Mouse (Mus musculus) forebrain, embryonic 11.5 days (tissue): ENCODE data around the gene Ccdc159. TPM values are rescaled to one million over a fixed set of nuclear protein-coding genes. Genes with fewer than 3 reads are reported as not detected.

Source experiments
- ATAC-seq: fragments of 200-750 bp; cut with Nextera tagmentation; replicated peaks from 2 replicates; pipeline ENCODE4 v1.8.0; 2017; ENCODE audit warnings: moderate TSS enrichment; ENCODE audit not compliant: low FRiP score
- DNase-seq: peaks from one replicate; pipeline ENCODE4 v3.0.0-alpha.2; 2017; ENCODE audit warnings: low spot score
- H3K27ac ChIP-seq: fragments of 300-500 bp; sonication (generic); 2 replicates; pipeline ENCODE4 v1.5.1; 2014; ENCODE audit warnings: low read depth, low read length
- H3K27me3 ChIP-seq: fragments of 300-500 bp; sonication (generic); 2 replicates; pipeline ENCODE4 v1.6.1; 2014; ENCODE audit warnings: mild to moderate bottlenecking, low read length, mixed read lengths; ENCODE audit not compliant: control insufficient read depth, insufficient read depth
- H3K36me3 ChIP-seq: fragments of 300-500 bp; sonication (generic); 2 replicates; pipeline ENCODE4 v1.6.1; 2014; ENCODE audit warnings: mild to moderate bottlenecking, low read length, moderate library complexity, mixed read lengths; ENCODE audit not compliant: control insufficient read depth, insufficient read depth
- H3K4me1 ChIP-seq: fragments of 300-500 bp; sonication (generic); replicated peaks from 2 replicates; pipeline ENCODE4 v1.6.1; 2014; ENCODE audit warnings: low read length, mixed read lengths; ENCODE audit not compliant: control insufficient read depth, insufficient read depth
- H3K4me2 ChIP-seq: fragments of 300-500 bp; sonication (generic); 2 replicates; pipeline ENCODE4 v1.6.1; 2014; ENCODE audit warnings: low read depth, mild to moderate bottlenecking, low read length, moderate library complexity, mixed read lengths; ENCODE audit not compliant: severe bottlenecking
- H3K4me3 ChIP-seq: fragments of 300-500 bp; sonication (generic); 2 replicates; pipeline ENCODE4 v1.5.1; 2014; ENCODE audit warnings: low read depth, low read length
- H3K9ac ChIP-seq: fragments of 300-500 bp; sonication (generic); 2 replicates; pipeline ENCODE4 v1.6.1; 2014; ENCODE audit warnings: low read length
- H3K9me3 ChIP-seq: fragments of 300-500 bp; sonication (generic); 2 replicates; pipeline ENCODE4 v1.6.1; 2016; ENCODE audit warnings: low read length, mixed read lengths; ENCODE audit not compliant: control insufficient read depth
- WGBS: fragments of 180-500 bp; shearing (Covaris S2); extraction: QIAGEN DNeasy Blood & Tissue Kit; methylation state at CpG from one replicate; pipeline ENCODE4 v1.1.7; 2014; 5-methylcytosine and 5-hydroxymethylcytosine counted together
- polyA plus RNA-seq: library from polyadenylated mRNA; unstranded; fragments of >200 nt; fragmentation: Nextera tagmentation; extraction: Ambion mirVana; gene quantifications from 2 replicates; pipeline ENCODE4 v1.2.1, GENCODE M21; 2014

Ccdc159 gene
- polyA plus RNA-seq, 1 experiment from 2014 or later, result 4.4 TPM

DNA sequence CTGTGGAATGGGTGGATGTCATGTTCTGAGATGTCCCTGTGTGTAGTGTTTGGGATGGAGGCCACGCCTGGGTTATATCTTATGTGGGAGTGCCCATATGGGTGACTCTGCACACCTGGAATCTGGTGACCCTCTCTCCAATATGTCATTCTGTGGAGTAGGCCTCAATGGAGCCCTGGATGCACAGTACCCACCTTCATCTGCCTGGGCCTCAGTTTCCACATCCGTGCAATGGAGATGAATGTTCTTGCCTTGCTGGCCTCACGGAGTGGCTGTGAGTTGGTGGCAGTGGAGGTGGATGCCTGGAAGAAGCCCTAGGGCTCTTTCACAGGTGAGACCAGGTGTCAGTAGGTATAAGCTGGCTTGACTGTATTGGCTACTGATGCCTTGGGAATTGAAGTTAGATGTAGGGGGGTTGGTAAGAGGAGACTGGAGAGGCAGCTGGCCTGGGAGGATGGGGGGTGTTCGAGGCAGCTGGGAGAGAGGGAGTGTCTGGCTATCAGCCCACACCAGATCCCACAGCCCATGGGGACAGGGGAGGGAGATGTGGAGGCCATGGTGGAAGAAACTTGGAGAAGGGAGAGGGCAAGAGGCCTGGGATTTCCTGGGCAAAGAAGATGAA, 11.1 kb downstream of the Ccdc159 start:
- WGBS, result 88% methylated on average over 4 of the region's 4 CpGs
- H3K9me3 ChIP-seq, result no peaks in the 10 kb centered on the region
- H3K4me1 ChIP-seq, result no peaks in the 10 kb centered on the region; the same call in 1 of the 2 replicates
- no peak overlapping the region for H3K4me2 ChIP-seq
- ATAC-seq, result no peak
- DNase-seq, result no peak
- no peak overlapping the region for H3K9ac ChIP-seq
- no peaks in the 10 kb centered on the region for H3K36me3 ChIP-seq
- no peak overlapping the region for H3K27ac ChIP-seq
- H3K27me3 ChIP-seq, result no peaks in the 10 kb centered on the region
- H3K4me3 ChIP-seq, result no peak overlapping the region

DNA sequence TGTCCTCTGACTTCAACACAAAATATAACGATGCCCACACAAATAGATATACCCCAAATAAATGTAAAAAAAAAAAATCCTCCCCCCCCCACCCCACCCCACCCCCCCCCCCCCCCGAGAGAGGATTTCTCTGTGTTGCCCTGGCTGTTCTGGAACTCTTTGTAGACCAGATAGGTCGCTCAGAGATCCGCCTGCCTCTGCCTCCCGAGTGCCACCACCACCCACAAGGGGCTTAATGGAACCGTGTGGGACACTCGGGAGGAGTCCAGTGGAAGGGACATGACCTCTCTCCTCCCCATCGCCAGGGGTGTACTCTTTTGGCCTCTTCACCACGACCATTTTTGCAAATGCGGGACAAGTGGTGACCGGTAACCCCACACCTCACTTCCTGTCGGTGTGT, 15.8 kb downstream of the Ccdc159 start:
- H3K4me2 ChIP-seq, result no peak overlapping the region
- no peaks in the 10 kb centered on the region for H3K9me3 ChIP-seq
- H3K27ac ChIP-seq, result no peak overlapping the region
- H3K4me1 ChIP-seq, result peaks cover 2% of the 10 kb centered on the region; the same call in 1 of the 2 replicates
- ATAC-seq (no peak), DNase-seq (no peak)
- H3K27me3 ChIP-seq, result no peaks in the 10 kb centered on the region
- no peaks in the 10 kb centered on the region for H3K36me3 ChIP-seq
- H3K4me3 ChIP-seq, result no peak overlapping the region
- 84% methylated on average over 11 of the region's 12 CpGs for WGBS
- H3K9ac ChIP-seq, result no peak overlapping the region

DNA sequence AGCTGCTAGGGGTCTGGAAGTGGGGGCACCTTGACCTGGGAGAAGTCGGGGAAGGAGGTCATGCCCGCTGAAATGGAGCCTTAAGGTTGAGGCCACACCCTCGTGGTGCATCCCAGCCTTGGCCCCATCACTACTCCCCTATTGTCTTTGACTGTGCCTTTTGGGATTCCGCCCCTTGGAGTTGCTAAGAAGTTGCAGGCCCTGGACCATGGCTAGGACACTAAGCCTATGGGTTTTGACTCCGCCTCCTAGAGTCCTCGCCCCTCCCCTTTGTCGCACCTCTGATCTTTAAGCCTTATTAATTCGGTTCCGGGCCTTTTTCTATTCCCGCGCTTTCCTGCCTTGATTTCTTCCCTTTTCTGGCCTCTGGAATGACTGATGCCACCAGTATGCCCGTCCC, 16.4 kb downstream of the Ccdc159 start:
- Histone ChIP-seq H3K4me2 (no peak overlapping the region), H3K9me3 (no peaks in the 10 kb centered on the region), H3K27me3 (no peaks in the 10 kb centered on the region), H3K4me1 (peaks cover 2% of the 10 kb centered on the region; the same call in 1 of the 2 replicates), H3K36me3 (no peaks in the 10 kb centered on the region), H3K27ac (no peak overlapping the region), H3K4me3 (no peak overlapping the region), H3K9ac (no peak overlapping the region)
- 59% methylated on average over 12 of the region's 12 CpGs for WGBS
- ATAC-seq, result no peak
- no peak for DNase-seq

DNA sequence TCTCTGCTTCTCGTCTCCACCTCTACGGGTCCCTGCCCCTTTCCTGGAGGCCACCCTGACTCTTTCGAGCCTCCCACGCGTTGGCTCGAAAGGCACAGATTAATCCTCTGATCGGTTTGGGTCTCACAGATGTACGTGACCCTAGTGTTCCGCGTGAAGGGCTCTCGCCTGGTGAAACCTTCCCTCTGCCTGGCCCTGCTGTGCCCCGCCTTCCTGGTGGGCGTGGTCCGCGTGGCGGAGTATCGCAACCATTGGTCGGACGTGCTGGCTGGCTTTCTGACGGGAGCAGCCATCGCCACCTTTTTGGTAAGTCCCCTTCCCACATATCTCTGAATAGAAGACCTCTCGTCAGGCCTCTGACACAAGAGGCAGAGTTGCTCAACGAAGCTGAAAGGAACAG, 17.0 kb downstream of the Ccdc159 start:
- Histone ChIP-seq H3K4me2 (no peak overlapping the region), H3K36me3 (no peaks in the 10 kb centered on the region), H3K9me3 (no peaks in the 10 kb centered on the region), H3K27ac (no peak overlapping the region), H3K4me1 (peaks cover 2% of the 10 kb centered on the region; the same call in 1 of the 2 replicates), H3K9ac (no peak overlapping the region; the same call in 1 of the 2 replicates), H3K4me3 (no peak overlapping the region), H3K27me3 (no peaks in the 10 kb centered on the region)
- WGBS, result 28% methylated on average over 23 of the region's 23 CpGs
- DNase-seq (no peak), ATAC-seq (no peak)

GRCm38 (mm10) chr9:21947540-21948130, 20.4 kb downstream of the Ccdc159 start:
- Histone ChIP-seq H3K27me3 (no peaks in the 10 kb centered on the region), H3K36me3 (no peaks in the 10 kb centered on the region), H3K4me3 (no peak overlapping the region), H3K4me1 (peaks cover 2% of the 10 kb centered on the region; the same call in 1 of the 2 replicates), H3K27ac (no peak overlapping the region), H3K9ac (0 out of 2 replicates have a peak overlapping the region, but pooled peaks have one; percentile 5), H3K9me3 (no peaks in the 10 kb centered on the region), H3K4me2 (peak overlapping the region; percentile 15; the same call in 1 of the 2 replicates)
- no peak for DNase-seq
- WGBS, result 4% methylated on average over 28 of the region's 28 CpGs
- no peak for ATAC-seq

DNA sequence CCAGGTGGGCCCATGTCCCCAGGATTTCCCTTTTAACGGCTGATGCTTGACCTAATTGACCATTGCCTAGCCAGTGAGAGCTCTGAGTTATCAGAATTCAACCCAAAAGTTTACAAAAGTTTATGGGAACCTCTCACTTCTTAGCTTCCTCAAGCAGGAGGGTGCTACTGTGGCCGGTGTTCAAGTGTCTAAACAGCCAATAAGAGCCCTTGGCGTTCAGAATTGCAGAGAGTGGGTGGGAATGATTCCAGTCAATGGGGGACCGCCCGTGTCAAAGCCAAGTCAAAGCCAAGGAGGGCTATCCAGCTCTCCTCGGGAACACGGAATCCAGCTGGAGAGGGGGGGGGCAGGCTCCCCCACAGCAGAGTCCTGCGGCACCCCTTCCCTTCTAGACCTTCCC, 20.9 kb downstream of the Ccdc159 start:
- ATAC-seq (no peak), DNase-seq (no peak)
- Histone ChIP-seq H3K27me3 (no peaks in the 10 kb centered on the region), H3K4me1 (peaks cover 2% of the 10 kb centered on the region; the same call in 1 of the 2 replicates), H3K9me3 (no peaks in the 10 kb centered on the region), H3K4me3 (no peak overlapping the region), H3K4me2 (no peak overlapping the region), H3K9ac (no peak overlapping the region), H3K36me3 (no peaks in the 10 kb centered on the region), H3K27ac (no peak overlapping the region)
- WGBS, result 54% methylated on average over 8 of the region's 8 CpGs

DNA sequence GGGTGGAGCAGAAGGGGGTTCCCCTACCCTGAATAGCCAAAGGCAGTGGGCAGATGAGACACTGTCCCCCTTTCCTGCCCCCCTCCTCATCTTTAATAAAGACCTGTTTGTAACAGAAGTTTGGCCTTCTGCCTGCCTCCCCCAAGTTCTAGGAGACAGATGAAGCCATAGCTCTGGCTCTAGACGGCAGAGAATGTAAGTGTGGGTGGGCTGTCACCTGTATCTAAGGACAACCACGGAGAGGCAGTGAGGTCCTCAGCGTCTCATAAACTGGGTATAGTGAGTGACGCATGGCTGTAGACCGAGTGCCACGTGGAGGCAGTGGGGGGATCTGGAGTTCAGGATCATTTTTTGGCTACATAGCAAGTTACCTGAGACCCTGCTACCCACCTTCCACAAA, 21.5 kb downstream of the Ccdc159 start:
- no peaks in the 10 kb centered on the region for H3K9me3 ChIP-seq
- no peak overlapping the region for H3K9ac ChIP-seq
- no peak overlapping the region for H3K4me2 ChIP-seq
- no peak overlapping the region for H3K4me3 ChIP-seq
- no peaks in the 10 kb centered on the region for H3K27me3 ChIP-seq
- no peak for ATAC-seq
- H3K4me1 ChIP-seq, result peaks cover 4% of the 10 kb centered on the region; the same call in 1 of the 2 replicates
- no peak overlapping the region for H3K27ac ChIP-seq
- no peaks in the 10 kb centered on the region for H3K36me3 ChIP-seq
- DNase-seq, result no peak
- 68% methylated on average over 6 of the region's 6 CpGs for WGBS

DNA sequence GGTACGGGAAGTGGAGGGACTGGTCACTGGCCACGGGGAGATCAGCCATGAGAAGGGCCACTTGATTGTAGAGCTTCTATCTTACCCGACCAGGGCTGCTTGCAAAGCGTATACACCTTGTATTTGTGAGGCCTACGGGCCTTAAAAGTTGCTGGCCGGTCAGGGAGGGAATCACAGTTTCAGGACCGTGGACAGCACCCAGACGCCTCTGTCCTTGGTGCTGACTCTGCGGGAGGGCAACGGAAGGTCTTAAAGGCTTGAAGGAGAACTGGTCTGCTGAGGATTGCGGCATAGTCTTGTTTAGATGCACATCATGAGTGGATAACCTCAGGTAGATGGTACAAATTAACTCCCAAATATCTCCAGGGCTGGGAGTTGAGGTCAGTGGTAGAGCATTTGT, 23.1 kb downstream of the Ccdc159 start:
- no peak overlapping the region for H3K4me3 ChIP-seq
- 21% methylated on average over 11 of the region's 11 CpGs for WGBS
- peak; percentile 87 for DNase-seq
- H3K9ac ChIP-seq, result no peak overlapping the region
- ATAC-seq, result no peak
- no peak overlapping the region for H3K27ac ChIP-seq
- H3K9me3 ChIP-seq, result no peaks in the 10 kb centered on the region
- peaks cover 4% of the 10 kb centered on the region; the same call in 1 of the 2 replicates for H3K4me1 ChIP-seq
- no peak overlapping the region for H3K4me2 ChIP-seq
- H3K27me3 ChIP-seq, result no peaks in the 10 kb centered on the region
- no peaks in the 10 kb centered on the region for H3K36me3 ChIP-seq

DNA sequence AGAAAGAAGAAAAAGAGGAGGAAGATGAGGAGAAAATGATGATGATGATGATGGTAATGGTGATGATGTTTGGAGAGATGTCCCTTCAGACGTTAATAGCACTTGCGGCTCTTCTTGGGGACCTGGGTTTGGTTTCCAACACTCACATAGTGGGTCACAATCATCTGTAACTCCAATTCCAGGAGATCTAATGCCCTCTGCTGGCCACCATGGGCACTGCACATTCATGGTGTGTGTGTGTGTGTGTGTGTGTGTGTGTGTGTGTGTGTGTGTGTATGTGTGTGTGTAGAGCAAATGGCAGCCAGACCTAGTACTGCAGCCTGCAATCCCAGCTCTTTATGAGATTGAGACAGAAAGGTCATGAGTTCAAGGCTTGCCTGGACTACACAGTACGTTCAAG, 24.7 kb downstream of the Ccdc159 start:
- H3K4me1 ChIP-seq, result peaks cover 9% of the 10 kb centered on the region; the same call in 1 of the 2 replicates
- no peaks in the 10 kb centered on the region for H3K36me3 ChIP-seq
- H3K4me2 ChIP-seq, result no peak overlapping the region
- ATAC-seq, result no peak
- H3K9me3 ChIP-seq, result no peaks in the 10 kb centered on the region
- 93% methylated on average over 3 of the region's 3 CpGs for WGBS
- H3K4me3 ChIP-seq, result no peak overlapping the region
- no peak overlapping the region for H3K27ac ChIP-seq
- no peak overlapping the region for H3K9ac ChIP-seq
- H3K27me3 ChIP-seq, result no peaks in the 10 kb centered on the region
- DNase-seq, result no peak
